Mouse (Mus musculus) cerebellum, adult 2 months (tissue): ENCODE measurements around the gene Spem2.
A peak's percentile ranks its signal among the peaks of the same experiment; 100 is the strongest.

Experiments
- CTCF ChIP-seq: fragments of 200-500 bp; IDR thresholded peaks from 2 replicates; pipeline ENCODE4 v1.5.1; 2011; ENCODE audit warnings: low read depth, mild to moderate bottlenecking, control low read depth, low read length, moderate library complexity, borderline replicate concordance; ENCODE audit not compliant: insufficient read depth
- POLR2A ChIP-seq: fragments of 200-500 bp; IDR thresholded peaks from 2 replicates; pipeline ENCODE4 v1.6.1; 2011; ENCODE audit warnings: low read length, control low read depth, borderline replicate concordance; ENCODE audit not compliant: insufficient read depth

DNA sequence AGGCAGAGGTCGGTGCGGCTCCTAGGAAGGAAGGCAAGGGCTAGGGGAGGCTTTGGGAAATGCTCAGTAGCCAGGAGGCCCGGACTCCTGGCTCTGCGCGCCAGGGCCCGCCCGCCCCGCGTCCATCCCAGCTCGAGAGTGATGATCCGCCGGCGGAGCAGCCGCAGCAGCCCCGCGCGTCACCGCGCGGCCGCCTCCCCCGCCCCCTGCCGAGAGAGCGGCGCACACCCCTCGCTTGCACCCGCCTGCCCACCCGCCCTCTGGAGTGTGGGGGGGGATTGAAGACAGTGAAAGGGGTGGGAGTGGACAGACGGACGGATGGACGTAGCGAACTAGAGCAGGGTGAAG is 19.3 kb upstream of the Spem2 start, which contains the start of gene Nlgn2:
- TF ChIP-seq POLR2A (peak; percentile 47), CTCF (no peak)
